Mouse (Mus musculus): ENCODE measurements around the gene Ankrd42.

The Ankrd42 gene

GRCm38 (mm10) chr7:92583567-92583966 is 53.4 kb downstream of the Ankrd42 start:
- in situ Hi-C loops (cut with MboI; ENCODE audit: unreplicated experiment in 2 of 2) = no loop called here

- in situ Hi-C loops (cut with MboI; ENCODE audit: unreplicated experiment in 2 of 2) = no loop called here
These were observed 56.3 kb downstream of the Ankrd42 start for GRCm38 (mm10) chr7:92580491-92581207.

GRCm38 (mm10) chr7:92566775-92567174 is 70.2 kb downstream of the Ankrd42 start:
- in situ Hi-C loops (cut with MboI; ENCODE audit: unreplicated experiment in 2 of 2) = no loop called here

GRCm38 (mm10) chr7:92560986-92561876 is 75.7 kb downstream of the Ankrd42 start, which contains the start of gene Ccdc90b:
Ccdc90b (plus strand) TSS chr7:92561149.
- in situ Hi-C loops (cut with MboI; ENCODE audit: unreplicated experiment in 2 of 2) = no loop called here

GRCm38 (mm10) chr7:92558744-92559143 is 78.2 kb downstream of the Ankrd42 start:
- in situ Hi-C loops (cut with MboI; ENCODE audit: unreplicated experiment in 2 of 2) = loop anchor here (10.0 kb wide), 1 partner anchor 1104 kb away; no protein-coding TSS in a partner anchor

GRCm38 (mm10) chr7:92550990-92551392 is 86.0 kb downstream of the Ankrd42 start:
- in situ Hi-C loops (cut with MboI; ENCODE audit: unreplicated experiment in 2 of 2) = loop anchor here (10.0 kb wide), 1 partner anchor 1096 kb away; no protein-coding TSS in a partner anchor

GRCm38 (mm10) chr7:92550248-92550989 is 86.5 kb downstream of the Ankrd42 start:
- in situ Hi-C loops (cut with MboI; ENCODE audit: unreplicated experiment in 2 of 2) = loop anchor here (10.0 kb wide), 1 partner anchor 1096 kb away; no protein-coding TSS in a partner anchor

GRCm38 (mm10) chr7:92546763-92547162 is 90.2 kb downstream of the Ankrd42 start:
- in situ Hi-C loops (cut with MboI; ENCODE audit: unreplicated experiment in 2 of 2) = loop anchor here (5.0 kb wide), 2 partner anchors 321 to 444 kb away; no protein-coding TSS in a partner anchor

- in situ Hi-C loops (cut with MboI; ENCODE audit: unreplicated experiment in 2 of 2) = no loop called here
These were observed 104.4 kb downstream of the Ankrd42 start for GRCm38 (mm10) chr7:92532351-92533036.
